Mouse (Mus musculus): ENCODE measurements around the gene Cacna2d1. TPM values are rescaled to one million over a fixed set of nuclear protein-coding genes. Genes with fewer than 3 reads are reported as not detected.

Gene Cacna2d1
- total and polyA plus RNA-seq, 3 experiments: 0.08 to 0.13 TPM; not detected in 1

DNA sequence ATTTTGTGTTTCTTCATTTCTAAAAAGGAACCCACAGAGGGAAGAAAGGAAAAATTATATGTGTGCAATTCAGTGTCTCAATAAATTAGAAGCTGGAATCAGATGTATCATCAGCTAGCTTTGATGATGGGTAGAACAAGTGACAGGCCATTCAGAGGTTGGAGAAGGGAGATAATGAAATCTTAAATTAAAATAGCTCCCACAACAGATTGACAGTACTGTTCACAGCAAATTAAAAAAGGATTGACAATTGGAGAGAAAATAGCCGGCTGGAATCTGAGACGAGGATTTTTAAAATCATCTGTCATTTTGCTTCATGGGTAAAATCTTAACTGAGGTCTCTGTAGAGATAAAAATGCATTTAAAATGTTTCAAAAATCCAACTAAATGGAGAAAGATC is 290.9 kb downstream of the Cacna2d1 start:
- H3K36me3 ChIP-seq (ENCODE audit: control insufficient read depth in 1 of 2, insufficient read depth in 2 of 2, low read length in 2 of 2): no peaks in the 10 kb centered on the region
- H3K79me2 ChIP-seq (ENCODE audit: control insufficient read depth, insufficient read depth, low read length, poor library complexity): no peaks in the 10 kb centered on the region
- DNase-seq (ENCODE audit: low read depth, low spot score): no peak
- H3K27ac ChIP-seq (ENCODE audit: control insufficient read depth, low read depth, low read length): no peak overlapping the region
- no peaks in the 10 kb centered on the region for H3K4me1 ChIP-seq (ENCODE audit: control insufficient read depth in 1 of 2, insufficient read depth in 2 of 2, low read length in 2 of 2)
- H3K27me3 ChIP-seq (ENCODE audit: control insufficient read depth in 1 of 2, insufficient read depth in 2 of 2, low read length in 2 of 2): no peaks in the 10 kb centered on the region
- H3K4me3 ChIP-seq (ENCODE audit: control insufficient read depth in 1 of 2, insufficient read depth in 1 of 2, low read depth in 2 of 2, low read length in 2 of 2): no peak overlapping the region
- H3K9ac ChIP-seq (ENCODE audit: control insufficient read depth, low read depth, low read length, poor library complexity, severe bottlenecking): no peak overlapping the region
- no peaks in the 10 kb centered on the region for H3K9me3 ChIP-seq (replicated peaks; ENCODE audit: insufficient read depth, low read length)
- no peak for TF ChIP-seq POLR2AphosphoS5 (IDR thresholded peaks at IDR 0.05; ENCODE audit: borderline replicate concordance, low read depth, low read length)
- no peak for TF ChIP-seq CHD2 (IDR thresholded peaks at IDR 0.05; ENCODE audit: low read length)
- no peak for TF ChIP-seq ELF1 (IDR thresholded peaks at IDR 0.05; ENCODE audit: low read depth, low read length)
- TF ChIP-seq CTCF (IDR thresholded peaks at IDR 0.05 in 2 of 3, conservative IDR thresholded peaks at IDR 0.05 in 1 of 3; ENCODE audit: control insufficient read depth in 1 of 3, insufficient read depth in 1 of 3, low read depth in 2 of 3, low read length in 3 of 3, poor library complexity in 1 of 3, severe bottlenecking in 1 of 3): no peak
- TF ChIP-seq HCFC1 (IDR thresholded peaks at IDR 0.05; ENCODE audit: low read depth, low read length): no peak
- TF ChIP-seq UBTF (IDR thresholded peaks at IDR 0.05; ENCODE audit: borderline replicate concordance, insufficient read depth, low read depth, low read length): no peak
- no peak for TF ChIP-seq POLR2AphosphoS2 (IDR thresholded peaks at IDR 0.05; ENCODE audit: low read length)
- no peak for TF ChIP-seq NRF1 (IDR thresholded peaks at IDR 0.05; ENCODE audit: insufficient read depth, low read depth, low read length, poor library complexity, severe bottlenecking)
- TF ChIP-seq ZMIZ1 (IDR thresholded peaks at IDR 0.05; ENCODE audit: low read depth, low read length): no peak
- no peak for TF ChIP-seq JUND (IDR thresholded peaks at IDR 0.05; ENCODE audit: low read depth, low read length)
- no peak for TF ChIP-seq GATA1 (IDR thresholded peaks at IDR 0.05; ENCODE audit: low read depth, low read length)
- TF ChIP-seq RCOR1 (IDR thresholded peaks at IDR 0.05; ENCODE audit: low read depth, low read length): no peak
- no peak for TF ChIP-seq SMC3 (IDR thresholded peaks at IDR 0.05; ENCODE audit: low read depth, low read length)
- TF ChIP-seq RAD21 (IDR thresholded peaks at IDR 0.05; ENCODE audit: low read depth, low read length): no peak
- TF ChIP-seq E2F4 (IDR thresholded peaks at IDR 0.05; ENCODE audit: borderline replicate concordance, low read depth, low read length): no peak
- TF ChIP-seq POLR2A (IDR thresholded peaks at IDR 0.05; ENCODE audit: control insufficient read depth in 1 of 2, insufficient read depth in 1 of 2, low read depth in 1 of 2, low read length in 2 of 2, poor library complexity in 1 of 2): no peak
- no peak for TF ChIP-seq ZKSCAN1 (IDR thresholded peaks at IDR 0.05; ENCODE audit: low read depth, low read length)
- TF ChIP-seq GABPA (IDR thresholded peaks at IDR 0.05; ENCODE audit: low read depth, low read length): no peak

DNA sequence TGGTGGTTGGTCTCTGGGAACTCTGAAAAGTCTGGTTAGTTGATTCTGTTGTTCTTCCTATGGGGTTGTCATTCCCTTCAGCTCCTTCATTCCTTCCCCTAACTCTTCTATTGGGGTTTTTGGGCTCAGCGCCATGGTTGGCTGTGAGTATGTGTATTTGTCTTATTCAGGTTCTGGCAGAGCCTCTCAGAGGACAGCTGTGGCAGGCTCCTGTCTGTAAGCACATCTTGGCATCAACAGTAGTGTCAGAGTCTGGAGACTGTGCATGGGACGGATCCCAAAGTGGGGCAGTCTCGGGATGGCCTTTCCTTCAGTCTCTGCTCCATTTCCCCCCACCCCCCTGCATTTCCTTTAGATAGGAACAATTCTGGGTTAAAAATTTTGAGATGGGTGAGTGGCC is 294.9 kb downstream of the Cacna2d1 start:
- no peaks in the 10 kb centered on the region for H3K4me1 ChIP-seq (ENCODE audit: control insufficient read depth in 1 of 2, insufficient read depth in 2 of 2, low read length in 2 of 2)
- H3K27me3 ChIP-seq (ENCODE audit: control insufficient read depth in 1 of 2, insufficient read depth in 2 of 2, low read length in 2 of 2): no peaks in the 10 kb centered on the region
- H3K27ac ChIP-seq (ENCODE audit: control insufficient read depth, low read depth, low read length): no peak overlapping the region
- no peaks in the 10 kb centered on the region for H3K79me2 ChIP-seq (ENCODE audit: control insufficient read depth, insufficient read depth, low read length, poor library complexity)
- H3K9ac ChIP-seq (ENCODE audit: control insufficient read depth, low read depth, low read length, poor library complexity, severe bottlenecking): no peak overlapping the region
- no peaks in the 10 kb centered on the region for H3K9me3 ChIP-seq (replicated peaks; ENCODE audit: insufficient read depth, low read length)
- DNase-seq (ENCODE audit: low read depth, low spot score): no peak
- no peak for TF ChIP-seq GABPA (IDR thresholded peaks at IDR 0.05; ENCODE audit: low read depth, low read length)
- no peak for TF ChIP-seq MEF2A (IDR thresholded peaks at IDR 0.05; ENCODE audit: extremely low read depth, insufficient replicate concordance, low read depth, low read length, poor library complexity, severe bottlenecking)
- TF ChIP-seq MYB (IDR thresholded peaks at IDR 0.05; ENCODE audit: low read depth, low read length): no peak
- TF ChIP-seq MAZ (IDR thresholded peaks at IDR 0.05; ENCODE audit: low read depth, low read length): no peak
- no peak for TF ChIP-seq MYC (IDR thresholded peaks at IDR 0.05; ENCODE audit: low read depth, low read length)
- H3K4me3 ChIP-seq (ENCODE audit: control insufficient read depth in 1 of 2, insufficient read depth in 1 of 2, low read depth in 2 of 2, low read length in 2 of 2): no peak overlapping the region
- H3K36me3 ChIP-seq (ENCODE audit: control insufficient read depth in 1 of 2, insufficient read depth in 2 of 2, low read length in 2 of 2): no peaks in the 10 kb centered on the region
